Mouse (Mus musculus) stomach, embryonic 16.5 days (tissue): ENCODE results near the gene Sh3bp1. TPM values are rescaled to one million over a fixed set of nuclear protein-coding genes. Genes with fewer than 3 reads are reported as not detected.
A peak's percentile ranks its signal among the peaks of the same experiment; 100 is the strongest.

ENCODE experiments used
- ATAC-seq: fragments of 200-750 bp; cut with Nextera tagmentation; 2 replicates; pipeline ENCODE4 v1.8.0; 2017; ENCODE audit warnings: moderate number of reproducible peaks, moderate TSS enrichment; ENCODE audit not compliant: insufficient read depth, low FRiP score
- H3K27ac ChIP-seq: fragments of 300-500 bp; sonication (generic); 2 replicates; pipeline ENCODE4 v1.5.1; 2014; ENCODE audit warnings: low read length
- H3K27me3 ChIP-seq: fragments of 300-500 bp; sonication (generic); 2 replicates; pipeline ENCODE4 v1.6.1; 2014; ENCODE audit warnings: low read length, control low read depth, mixed read lengths; ENCODE audit not compliant: control insufficient read depth, insufficient read depth
- H3K36me3 ChIP-seq: fragments of 300-500 bp; sonication (generic); 2 replicates; pipeline ENCODE4 v1.6.1; 2014; ENCODE audit warnings: low read length; ENCODE audit not compliant: control insufficient read depth, insufficient read depth
- H3K4me1 ChIP-seq: fragments of 300-500 bp; sonication (generic); 2 replicates; pipeline ENCODE4 v1.6.1; 2014; ENCODE audit warnings: low read length, control low read depth, mixed read lengths; ENCODE audit not compliant: control insufficient read depth, insufficient read depth
- H3K4me2 ChIP-seq: fragments of 300-500 bp; sonication (generic); 2 replicates; pipeline ENCODE4 v1.6.1; 2014; ENCODE audit warnings: low read depth, low read length, mixed read lengths
- H3K4me3 ChIP-seq: fragments of 300-500 bp; sonication (generic); replicated peaks from 2 replicates; pipeline ENCODE4 v1.5.1; 2014; ENCODE audit warnings: mild to moderate bottlenecking, low read length
- H3K9ac ChIP-seq: fragments of 300-500 bp; sonication (generic); 2 replicates; pipeline ENCODE4 v1.6.1; 2014; ENCODE audit warnings: low read length
- H3K9me3 ChIP-seq: fragments of 300-500 bp; sonication (generic); replicated peaks from 2 replicates; pipeline ENCODE4 v1.6.1; 2016; ENCODE audit warnings: low read length, control low read depth; ENCODE audit not compliant: control insufficient read depth
- WGBS: fragments of 180-500 bp; shearing (Covaris S2); extraction: QIAGEN DNeasy Blood & Tissue Kit; methylation state at CpG from one replicate; pipeline ENCODE4 v1.1.7; 2014; 5-methylcytosine and 5-hydroxymethylcytosine counted together
- polyA plus RNA-seq: library from polyadenylated mRNA; unstranded; fragments of >200 nt; fragmentation: Nextera tagmentation; extraction: Ambion mirVana; gene quantifications from 2 replicates; pipeline ENCODE4 v1.2.1, GENCODE M21; 2015

The Sh3bp1 gene
- 42.1 and 44.5 TPM in 2 replicates for polyA plus RNA-seq

DNA sequence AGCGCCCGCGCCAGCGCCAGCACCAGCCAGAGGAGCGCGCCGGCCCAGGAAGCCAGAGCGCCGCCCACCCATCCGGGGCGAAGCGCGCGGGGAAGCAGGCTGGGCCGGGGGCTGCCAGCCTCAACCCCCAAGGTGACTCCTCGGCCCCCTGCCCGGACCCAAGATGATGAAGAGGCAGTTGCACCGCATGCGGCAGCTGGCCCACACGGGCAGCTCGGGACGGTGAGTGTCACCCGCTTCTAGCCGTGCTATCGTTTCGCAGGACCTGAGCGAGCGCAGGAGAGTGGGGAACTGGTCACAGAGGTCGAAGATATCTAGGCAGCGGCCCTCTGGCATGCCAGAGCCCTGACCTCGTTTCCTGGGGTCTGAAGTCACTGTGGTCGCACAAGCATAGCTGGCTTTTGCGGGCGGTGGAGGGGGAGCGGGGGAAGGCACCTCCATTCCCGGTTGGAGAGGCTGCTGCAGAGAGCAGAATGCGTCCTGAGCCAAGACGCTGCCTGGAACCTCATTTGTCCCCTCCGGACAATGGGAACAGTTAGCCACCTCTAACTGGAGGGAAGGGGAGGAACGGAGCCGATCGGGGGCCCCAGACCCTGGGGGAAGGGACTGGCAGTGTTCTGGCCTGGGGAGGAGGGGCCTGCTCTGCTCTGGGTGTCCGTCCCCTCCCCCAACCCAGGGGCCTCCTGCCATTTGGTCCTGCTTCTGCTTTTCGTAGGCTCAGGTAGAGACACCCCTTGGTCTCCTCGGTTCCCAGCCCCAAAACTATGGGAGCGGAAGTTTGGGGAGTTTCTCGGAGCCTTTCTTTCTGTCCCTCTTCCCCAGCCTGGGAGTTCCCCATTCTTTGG is at the start of gene Sh3bp1:
TSS of gene Sh3bp1 (plus strand) at position 29 of the 845 bp plus-strand sequence.
- H3K4me1 ChIP-seq = peaks cover 59% of the 10 kb centered on the region
- peak; percentile 68 for ATAC-seq

DNA sequence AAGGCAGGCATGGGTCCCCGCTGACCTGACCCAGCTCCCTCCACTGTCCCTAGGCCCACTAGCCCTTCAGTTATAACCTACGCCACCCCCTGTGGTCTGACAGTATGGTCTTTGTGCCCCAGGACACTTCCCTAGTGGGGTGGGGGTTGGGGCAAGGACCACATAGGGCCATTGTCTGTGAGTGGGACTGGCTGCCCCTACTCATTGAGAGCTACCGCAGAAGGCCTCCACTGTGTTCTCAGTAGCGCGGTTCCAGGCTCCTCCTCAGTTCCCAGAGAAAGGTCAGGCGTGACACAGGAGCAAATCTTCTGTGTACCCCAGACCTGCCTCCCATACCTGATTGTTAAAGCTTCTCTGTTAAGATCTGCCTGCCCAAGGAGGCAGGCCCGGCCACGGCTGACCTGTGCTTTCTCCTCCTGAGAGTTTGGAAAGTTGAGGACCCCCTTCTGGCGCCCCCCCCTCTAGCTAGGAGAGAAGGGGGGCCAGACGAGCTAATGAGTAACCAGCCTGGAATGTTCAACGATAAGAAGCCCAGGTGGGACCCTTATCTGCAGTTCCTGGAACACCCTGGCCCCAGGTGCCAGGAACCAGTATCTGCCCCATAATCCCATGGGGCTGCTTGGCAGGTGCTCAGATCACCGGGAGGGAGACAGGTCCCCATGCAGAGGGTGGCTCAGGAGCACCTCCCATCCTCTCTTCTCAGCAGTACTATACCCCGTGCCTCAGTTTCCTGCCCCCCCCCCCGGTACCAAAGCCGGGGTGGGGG is 49.3 kb upstream of the Sh3bp1 start:
- peak overlapping the region; percentile 39; the same call in 1 of the 2 replicates for H3K9ac ChIP-seq
- WGBS = 47% methylated on average over 15 of the region's 15 CpGs
- no peaks in the 10 kb centered on the region for H3K9me3 ChIP-seq
- no peaks in the 10 kb centered on the region for H3K27me3 ChIP-seq
- H3K4me2 ChIP-seq = no peak overlapping the region
- peaks cover 44% of the 10 kb centered on the region for H3K4me1 ChIP-seq
- H3K27ac ChIP-seq = peak overlapping the region; percentile 91
- peak; percentile 80 for ATAC-seq
- peaks cover 12% of the 10 kb centered on the region; the same call in 1 of the 2 replicates for H3K36me3 ChIP-seq
- H3K4me3 ChIP-seq = no peak overlapping the region

More for the DNA sequence above, at the start of gene Sh3bp1:
- Histone ChIP-seq H3K4me3 (peak within 1 kb of the TSS; percentile 91), H3K27me3 (no peaks in the 10 kb centered on the region), H3K4me2 (peak within 1 kb of the TSS; percentile 86), H3K9ac (peak within 1 kb of the TSS; percentile 87), H3K27ac (peak within 1 kb of the TSS; percentile 93), H3K36me3 (peaks cover 10% of the 10 kb centered on the region; the same call in 1 of the 2 replicates), H3K9me3 (no peaks in the 10 kb centered on the region)
- under 1% methylated on average over 47 of the region's 47 CpGs for WGBS

DNA sequence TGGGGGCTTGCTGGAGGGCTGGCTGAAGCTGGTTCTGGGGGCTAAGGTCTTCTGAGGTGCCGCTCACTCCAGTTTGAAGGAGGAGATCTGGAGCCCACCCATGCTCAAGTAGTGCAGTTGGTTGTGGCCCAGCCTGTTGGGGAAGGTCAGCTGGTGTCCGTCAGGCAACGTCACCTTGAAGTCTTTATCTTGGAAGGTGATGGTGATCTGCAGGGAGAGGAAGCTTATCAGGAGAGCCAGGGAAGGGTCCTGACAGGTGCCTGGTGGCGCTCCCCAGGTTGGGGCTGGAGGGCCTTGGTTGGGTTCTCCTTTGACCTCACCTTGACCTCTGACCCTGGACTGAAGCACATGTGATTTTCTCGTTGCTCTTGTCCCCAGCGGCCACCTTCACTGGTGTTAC is 48.6 kb upstream of the Sh3bp1 start:
- H3K4me3 ChIP-seq = no peak overlapping the region
- ATAC-seq = no peak
- peak overlapping the region; percentile 42; the same call in 1 of the 2 replicates for H3K9ac ChIP-seq
- H3K4me1 ChIP-seq = peaks cover 38% of the 10 kb centered on the region
- H3K9me3 ChIP-seq = no peaks in the 10 kb centered on the region
- H3K27me3 ChIP-seq = no peaks in the 10 kb centered on the region
- WGBS = 57% methylated on average over 6 of the region's 6 CpGs
- peak overlapping the region; percentile 91 for H3K27ac ChIP-seq
- H3K4me2 ChIP-seq = no peak overlapping the region
- peaks cover 12% of the 10 kb centered on the region; the same call in 1 of the 2 replicates for H3K36me3 ChIP-seq

DNA sequence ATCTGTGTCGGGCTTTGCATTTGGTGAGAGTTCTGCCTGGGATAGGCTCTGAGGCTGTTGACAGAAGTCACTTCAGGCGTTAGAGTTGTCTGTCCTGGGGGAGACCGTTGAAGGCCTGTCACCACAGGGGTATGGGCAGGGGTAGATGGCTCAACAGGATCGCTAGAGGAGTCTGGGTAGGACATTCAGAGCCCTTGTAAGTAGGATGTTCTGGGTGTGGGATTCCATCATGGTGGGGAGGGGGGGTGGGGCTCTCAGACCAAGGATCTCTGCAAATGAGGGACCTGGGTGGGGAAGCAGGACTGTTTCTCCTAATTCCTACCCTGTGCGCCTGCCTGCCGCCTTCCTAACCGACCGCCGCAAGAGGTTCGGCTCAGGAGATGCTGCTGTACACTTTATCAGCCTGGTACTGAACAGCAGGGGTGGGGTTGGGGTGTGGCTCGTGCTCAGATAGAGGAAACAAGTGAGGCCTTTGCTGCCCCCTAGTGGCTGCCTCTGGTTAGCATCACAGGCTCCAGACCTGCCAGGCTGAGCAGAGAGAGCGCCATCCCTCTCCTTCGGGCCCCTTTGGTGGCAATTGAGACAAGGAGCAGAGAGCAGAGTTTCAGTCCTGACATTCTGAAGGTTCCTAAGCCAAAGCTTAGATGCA is 47.9 kb upstream of the Sh3bp1 start:
- WGBS = 8% methylated on average over 13 of the region's 13 CpGs
- H3K36me3 ChIP-seq = peaks cover 12% of the 10 kb centered on the region; the same call in 1 of the 2 replicates
- H3K9me3 ChIP-seq = no peaks in the 10 kb centered on the region
- H3K27me3 ChIP-seq = no peaks in the 10 kb centered on the region
- peak; percentile 76 for ATAC-seq
- peaks cover 34% of the 10 kb centered on the region for H3K4me1 ChIP-seq
- H3K4me3 ChIP-seq = no peak overlapping the region
- H3K27ac ChIP-seq = peak overlapping the region; percentile 91
- peak overlapping the region; percentile 42; the same call in 1 of the 2 replicates for H3K9ac ChIP-seq
- peak overlapping the region; percentile 37; the same call in 1 of the 2 replicates for H3K4me2 ChIP-seq

DNA sequence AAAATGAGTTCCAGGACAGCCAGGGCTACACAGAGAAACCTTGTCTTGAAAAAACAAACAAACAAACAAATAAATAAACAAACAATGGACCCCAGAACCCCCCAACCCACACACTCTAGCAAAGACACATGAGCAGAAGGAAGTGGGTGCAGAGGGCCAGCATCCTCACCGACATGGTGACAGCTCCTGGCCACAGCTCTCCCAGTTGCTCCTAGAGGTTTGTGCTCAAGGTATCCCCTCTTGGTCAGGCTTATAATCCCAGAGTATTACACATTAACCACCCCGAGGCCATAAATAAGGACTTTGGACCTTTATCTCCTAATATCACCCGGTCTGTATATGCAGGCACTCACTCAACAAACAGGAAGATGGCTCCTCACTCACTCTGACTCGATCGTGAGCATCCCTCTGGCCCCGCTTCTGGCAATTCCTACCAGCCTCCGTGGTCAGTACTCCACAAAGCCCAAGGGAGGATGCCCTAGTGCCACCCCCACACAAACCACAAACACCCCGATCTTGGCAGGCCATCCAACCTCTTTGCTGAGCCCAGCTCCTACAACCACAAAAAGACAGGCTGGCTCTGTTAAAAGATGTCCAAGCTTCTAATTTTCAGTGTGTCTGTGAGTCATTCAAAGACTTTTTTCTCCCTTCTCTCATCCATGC is 44.1 kb upstream of the Sh3bp1 start, which contains the start of gene Lgals2:
TSS of gene Lgals2 (minus strand) at position 227 of the 663 bp plus-strand sequence.
- WGBS = 55% methylated on average over 8 of the region's 8 CpGs
- ATAC-seq = no peak
- H3K27me3 ChIP-seq = no peaks in the 10 kb centered on the region
- no peaks in the 10 kb centered on the region for H3K36me3 ChIP-seq
- no peak within 1 kb of the TSS for H3K27ac ChIP-seq
- H3K4me1 ChIP-seq = peaks cover 21% of the 10 kb centered on the region
- H3K4me2 ChIP-seq = no peak within 1 kb of the TSS
- no peaks in the 10 kb centered on the region for H3K9me3 ChIP-seq
- no peak within 1 kb of the TSS for H3K9ac ChIP-seq
- H3K4me3 ChIP-seq = no peak within 1 kb of the TSS

DNA sequence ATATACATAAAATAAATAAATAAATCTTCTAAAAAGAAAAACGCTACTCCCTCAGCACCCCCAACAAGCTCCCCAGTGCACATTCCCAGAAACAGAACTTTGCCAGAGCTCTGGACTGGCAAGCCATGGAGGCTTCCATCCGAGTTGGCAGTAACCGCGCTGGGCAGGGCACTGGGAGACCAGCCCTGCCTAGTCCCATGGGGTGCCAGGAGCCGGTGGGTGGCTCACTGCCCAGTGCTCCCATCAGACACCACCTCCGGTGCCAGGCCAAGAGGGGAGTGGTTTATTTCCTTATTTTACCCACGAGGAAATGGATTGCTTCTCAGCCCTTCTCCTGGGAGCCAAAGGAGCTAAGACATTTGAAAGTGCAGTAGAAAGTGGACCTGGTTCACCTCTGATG is 42.6 kb upstream of the Sh3bp1 start:
- H3K4me3 ChIP-seq = no peak overlapping the region
- H3K27ac ChIP-seq = no peak overlapping the region
- H3K4me1 ChIP-seq = peaks cover 8% of the 10 kb centered on the region; the same call in 1 of the 2 replicates
- ATAC-seq = no peak
- no peaks in the 10 kb centered on the region for H3K27me3 ChIP-seq
- no peak overlapping the region for H3K4me2 ChIP-seq
- H3K9ac ChIP-seq = no peak overlapping the region
- no peaks in the 10 kb centered on the region for H3K9me3 ChIP-seq
- no peaks in the 10 kb centered on the region for H3K36me3 ChIP-seq
- 71% methylated on average over 7 of the region's 7 CpGs for WGBS

DNA sequence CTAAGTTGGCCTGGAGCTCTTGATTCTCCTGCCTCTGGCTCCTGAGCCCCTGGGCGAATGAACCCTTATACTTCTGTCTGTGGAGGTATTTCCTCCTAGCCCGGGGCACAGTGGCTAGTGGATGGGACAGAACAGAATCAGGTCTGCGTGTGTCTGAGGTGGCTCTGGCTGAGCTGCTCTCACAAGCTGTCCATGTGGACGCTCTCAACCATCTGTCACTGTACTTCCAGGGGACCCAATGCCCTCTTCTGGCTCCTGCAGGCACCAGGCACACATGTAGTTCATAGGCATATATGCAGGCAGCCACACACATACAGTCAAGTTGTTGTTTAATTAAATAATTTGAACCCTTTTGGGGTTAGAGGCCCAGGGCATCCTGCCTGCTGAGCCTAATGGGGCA is 40.3 kb upstream of the Sh3bp1 start:
- no peaks in the 10 kb centered on the region for H3K36me3 ChIP-seq
- no peak overlapping the region for H3K27ac ChIP-seq
- H3K27me3 ChIP-seq = no peaks in the 10 kb centered on the region
- peaks cover 17% of the 10 kb centered on the region; the same call in 1 of the 2 replicates for H3K4me1 ChIP-seq
- no peak; the same call in 1 of the 2 replicates for ATAC-seq
- no peak overlapping the region for H3K4me2 ChIP-seq
- H3K9me3 ChIP-seq = no peaks in the 10 kb centered on the region
- 63% methylated on average over 4 of the region's 4 CpGs for WGBS
- H3K9ac ChIP-seq = peak overlapping the region; percentile 47
- H3K4me3 ChIP-seq = no peak overlapping the region

DNA sequence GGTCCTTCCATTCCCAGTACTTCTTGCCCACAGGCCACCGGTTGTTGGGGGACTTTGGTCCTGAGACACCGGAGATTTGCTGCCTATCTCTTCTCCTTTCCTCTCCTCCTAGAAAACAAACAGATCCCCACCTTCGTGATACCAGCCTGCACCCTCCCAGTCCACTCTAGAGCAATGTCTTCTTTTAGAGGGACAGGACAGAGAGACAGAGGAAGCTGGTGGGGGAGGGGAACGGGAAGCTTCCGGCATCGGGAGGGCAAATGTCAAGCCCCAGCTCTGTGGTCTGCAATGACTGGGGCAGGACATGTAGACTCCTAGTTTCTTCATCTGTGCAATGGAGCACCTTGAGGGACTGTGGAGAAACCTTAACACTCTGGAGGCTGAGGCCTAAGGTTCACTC is 39.9 kb upstream of the Sh3bp1 start:
- ATAC-seq = no peak
- H3K27me3 ChIP-seq = no peaks in the 10 kb centered on the region
- H3K9ac ChIP-seq = peak overlapping the region; percentile 46
- no peak overlapping the region for H3K4me2 ChIP-seq
- 53% methylated on average over 6 of the region's 6 CpGs for WGBS
- H3K4me3 ChIP-seq = no peak overlapping the region
- H3K36me3 ChIP-seq = no peaks in the 10 kb centered on the region
- H3K9me3 ChIP-seq = no peaks in the 10 kb centered on the region
- H3K27ac ChIP-seq = no peak overlapping the region
- H3K4me1 ChIP-seq = peaks cover 17% of the 10 kb centered on the region; the same call in 1 of the 2 replicates
